Mouse (Mus musculus): ENCODE results near the gene Crhr1. TPM values are rescaled to one million over a fixed set of nuclear protein-coding genes. Genes with fewer than 3 reads are reported as not detected.

Crhr1 gene
- polyA plus RNA-seq, 1 experiment from 2014 or later: 0.24 TPM

DNA sequence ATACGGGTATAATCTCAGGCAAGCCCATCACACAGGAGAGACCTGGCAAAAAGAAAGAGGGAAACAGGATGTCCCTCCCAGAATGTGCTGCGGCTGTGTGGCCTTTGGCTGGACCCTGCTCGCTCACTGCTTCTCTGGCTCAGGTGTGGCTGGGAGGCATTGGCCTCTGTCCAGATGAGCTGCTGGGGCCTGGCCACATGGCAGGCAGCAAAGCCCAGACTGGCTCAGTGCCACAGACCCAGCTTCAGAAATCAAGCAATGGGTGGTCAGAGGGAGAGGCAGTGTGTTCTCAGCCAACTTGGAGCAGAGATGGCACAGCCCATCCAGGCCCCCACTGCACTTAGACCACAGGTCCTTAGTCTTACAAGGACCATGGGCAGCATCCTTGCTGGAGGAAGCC is 8.1 kb upstream of the Crhr1 start:
- H3K9me3 ChIP-seq (ENCODE audit: control insufficient read depth, low read length): no peaks in the 10 kb centered on the region
- H3K36me3 ChIP-seq (ENCODE audit: control insufficient read depth, insufficient read depth, low read length): no peaks in the 10 kb centered on the region
- no peaks in the 10 kb centered on the region for H3K27me3 ChIP-seq (ENCODE audit: control insufficient read depth, insufficient read depth, low read length)
- no peak overlapping the region for H3K27ac ChIP-seq (ENCODE audit: low read depth, low read length)
- H3K4me2 ChIP-seq (ENCODE audit: low read depth): no peak overlapping the region
- no peak overlapping the region for H3K9ac ChIP-seq (ENCODE audit: low read length)
- ATAC-seq (ENCODE audit: insufficient read depth, low FRiP score, low TSS enrichment) (no peak), DNase-seq (ENCODE audit: low spot score) (no peak)
- 82% methylated on average over 3 of the region's 3 CpGs for WGBS
- no peak overlapping the region for H3K4me3 ChIP-seq (ENCODE audit: low read depth, low read length)
- no peaks in the 10 kb centered on the region for H3K4me1 ChIP-seq (ENCODE audit: control insufficient read depth, insufficient read depth, low read length)

- DNase-seq (ENCODE audit: low spot score) (no peak), ATAC-seq (ENCODE audit: insufficient read depth, low FRiP score, low TSS enrichment) (no peak)
- H3K9ac ChIP-seq (ENCODE audit: low read length): no peak overlapping the region
- no peak overlapping the region for H3K27ac ChIP-seq (ENCODE audit: low read depth, low read length)
- H3K9me3 ChIP-seq (ENCODE audit: control insufficient read depth, low read length): no peaks in the 10 kb centered on the region
- H3K4me1 ChIP-seq (ENCODE audit: control insufficient read depth, insufficient read depth, low read length): peaks cover 14% of the 10 kb centered on the region; the same call in 1 of the 2 replicates
- H3K4me3 ChIP-seq (ENCODE audit: low read depth, low read length): no peak overlapping the region
- H3K36me3 ChIP-seq (ENCODE audit: control insufficient read depth, insufficient read depth, low read length): no peaks in the 10 kb centered on the region
- peaks cover 44% of the 10 kb centered on the region for H3K27me3 ChIP-seq (ENCODE audit: control insufficient read depth, insufficient read depth, low read length)
- no peak overlapping the region for H3K4me2 ChIP-seq (ENCODE audit: low read depth)
- 93% methylated on average over 5 of the region's 5 CpGs for WGBS
Observed at GRCm38 (mm10) chr11:104129466-104129865, 3.2 kb upstream of the Crhr1 start.

DNA sequence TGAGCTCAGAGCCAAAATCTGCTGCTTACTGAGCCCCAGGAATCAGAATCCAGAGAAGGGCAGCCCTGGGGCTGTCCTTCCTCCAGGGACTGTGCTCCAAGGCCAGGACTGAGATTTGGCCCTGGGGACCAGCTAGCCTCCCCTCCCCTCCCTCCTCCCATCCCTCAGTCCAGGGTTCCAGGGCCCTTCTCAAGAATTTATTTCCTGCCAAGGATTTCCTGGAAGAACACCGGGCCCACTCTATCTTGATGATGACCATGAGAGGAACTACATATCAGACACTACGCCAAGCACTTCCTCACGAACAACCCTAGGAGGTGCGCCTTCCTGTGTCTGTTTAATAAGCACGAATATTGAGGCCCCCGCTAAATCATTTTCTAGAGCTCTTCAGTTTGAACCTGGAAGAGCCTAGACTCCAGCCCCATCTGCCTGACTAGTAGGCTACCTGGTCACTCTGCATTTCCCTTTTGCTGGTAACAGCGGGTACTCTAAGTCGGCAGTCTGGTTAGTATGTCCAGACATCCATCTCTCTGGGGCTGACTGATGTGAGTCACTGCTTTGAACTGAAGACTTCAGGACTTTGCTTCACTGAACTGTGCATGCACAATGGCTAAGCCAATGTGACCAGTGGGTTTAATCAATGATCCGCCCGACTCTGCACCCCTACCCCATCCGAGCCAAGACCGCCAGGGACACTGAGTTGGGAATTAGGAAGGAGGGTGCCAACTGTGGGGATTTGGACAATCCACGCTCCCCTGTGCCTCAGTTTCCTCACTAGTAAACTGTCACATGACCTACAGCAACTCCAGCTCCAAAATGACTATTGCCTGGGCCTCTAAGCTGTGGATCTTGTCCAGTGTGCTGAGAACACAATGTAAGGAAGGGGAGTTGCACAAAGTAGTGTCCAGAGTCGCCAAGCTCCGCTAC is 1.7 kb upstream of the Crhr1 start:
- no peak overlapping the region for H3K27ac ChIP-seq (ENCODE audit: low read depth, low read length)
- ATAC-seq (ENCODE audit: insufficient read depth, low FRiP score, low TSS enrichment) (no peak), DNase-seq (ENCODE audit: low spot score) (no peak)
- no peak overlapping the region for H3K9ac ChIP-seq (ENCODE audit: low read length)
- WGBS: 76% methylated on average over 15 of the region's 15 CpGs
- H3K36me3 ChIP-seq (ENCODE audit: control insufficient read depth, insufficient read depth, low read length): no peaks in the 10 kb centered on the region
- H3K4me1 ChIP-seq (ENCODE audit: control insufficient read depth, insufficient read depth, low read length): peaks cover 14% of the 10 kb centered on the region; the same call in 1 of the 2 replicates
- H3K4me3 ChIP-seq (ENCODE audit: low read depth, low read length): no peak overlapping the region
- H3K9me3 ChIP-seq (ENCODE audit: control insufficient read depth, low read length): no peaks in the 10 kb centered on the region
- peaks cover 53% of the 10 kb centered on the region for H3K27me3 ChIP-seq (ENCODE audit: control insufficient read depth, insufficient read depth, low read length)
- no peak overlapping the region for H3K4me2 ChIP-seq (ENCODE audit: low read depth)

- WGBS: 2% methylated on average over 21 of the region's 21 CpGs
- Histone ChIP-seq H3K9me3 (ENCODE audit: control insufficient read depth, low read length) (no peaks in the 10 kb centered on the region), H3K4me3 (ENCODE audit: low read depth, low read length) (peak overlapping the region; percentile 55), H3K4me1 (ENCODE audit: control insufficient read depth, insufficient read depth, low read length) (peaks cover 14% of the 10 kb centered on the region; the same call in 1 of the 2 replicates), H3K9ac (ENCODE audit: low read length) (peak overlapping the region; percentile 60; the same call in 1 of the 2 replicates), H3K4me2 (ENCODE audit: low read depth) (peak overlapping the region; percentile 85), H3K27ac (ENCODE audit: low read depth, low read length) (no peak overlapping the region), H3K27me3 (ENCODE audit: control insufficient read depth, insufficient read depth, low read length) (peaks cover 57% of the 10 kb centered on the region), H3K36me3 (ENCODE audit: control insufficient read depth, insufficient read depth, low read length) (no peaks in the 10 kb centered on the region)
- ATAC-seq (ENCODE audit: insufficient read depth, low FRiP score, low TSS enrichment): peak; percentile 69
- peak; percentile 84 for DNase-seq (ENCODE audit: low spot score)
Observed at GRCm38 (mm10) chr11:104131756-104132155, 899 bp upstream of the Crhr1 start.

DNA sequence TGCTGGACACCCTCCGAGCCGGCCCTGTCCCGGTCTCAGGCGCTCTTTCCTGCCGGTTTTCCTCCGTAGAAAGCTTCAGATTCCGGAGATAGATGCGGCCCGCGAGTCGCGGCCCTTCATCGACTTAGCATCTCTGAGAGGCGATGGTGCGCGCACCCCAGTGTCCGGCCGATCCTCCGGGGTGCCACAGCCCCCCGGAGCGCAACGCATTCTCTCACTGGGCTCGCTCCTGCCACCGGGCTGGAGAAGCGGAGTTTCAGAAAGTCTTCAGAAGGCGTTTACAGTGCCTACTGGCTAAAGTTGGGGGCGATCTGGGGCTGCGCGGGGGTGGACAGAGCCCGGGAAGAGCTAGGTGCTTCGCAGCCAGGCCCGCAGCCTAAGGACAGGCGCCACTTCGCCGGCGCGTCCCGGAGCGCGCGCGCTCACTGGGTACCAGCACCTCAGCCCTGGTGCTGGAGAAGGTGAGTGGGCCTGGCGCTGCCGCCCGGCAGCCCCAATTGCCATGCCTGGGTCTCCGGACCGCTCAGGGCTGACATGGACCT is 858 bp downstream of the Crhr1 start:
- Histone ChIP-seq H3K36me3 (ENCODE audit: control insufficient read depth, insufficient read depth, low read length) (no peaks in the 10 kb centered on the region), H3K27ac (ENCODE audit: low read depth, low read length) (no peak overlapping the region), H3K9me3 (ENCODE audit: control insufficient read depth, low read length) (no peaks in the 10 kb centered on the region), H3K9ac (ENCODE audit: low read length) (peak overlapping the region; percentile 60), H3K27me3 (ENCODE audit: control insufficient read depth, insufficient read depth, low read length) (peaks cover 60% of the 10 kb centered on the region), H3K4me3 (ENCODE audit: low read depth, low read length) (peak overlapping the region; percentile 55), H3K4me2 (ENCODE audit: low read depth) (peak overlapping the region; percentile 85), H3K4me1 (ENCODE audit: control insufficient read depth, insufficient read depth, low read length) (peaks cover 14% of the 10 kb centered on the region; the same call in 1 of the 2 replicates)
- WGBS: under 1% methylated on average over 47 of the region's 47 CpGs
- DNase-seq (ENCODE audit: low spot score) (peak; percentile 28), ATAC-seq (ENCODE audit: insufficient read depth, low FRiP score, low TSS enrichment) (no peak)

DNA sequence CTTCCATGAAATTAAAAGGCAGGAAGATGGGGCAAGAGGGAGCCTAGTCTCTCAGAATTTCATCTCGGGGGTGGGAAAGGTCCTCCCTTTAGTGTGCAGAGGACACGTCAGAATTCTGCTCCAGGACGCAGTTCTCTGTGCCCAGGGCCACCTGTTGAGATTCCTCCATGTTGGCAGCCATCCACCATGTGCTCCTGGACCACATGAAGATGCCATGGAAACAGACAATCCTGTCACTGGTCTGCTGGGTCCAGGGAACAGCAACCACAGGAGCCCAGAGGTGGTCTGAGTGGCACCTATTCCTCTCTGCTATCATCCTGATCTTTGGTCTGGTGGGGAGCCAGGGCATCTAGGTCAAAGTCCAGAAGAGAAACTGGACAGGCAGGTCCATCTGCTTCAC is 6.3 kb downstream of the Crhr1 start:
- Histone ChIP-seq H3K4me2 (ENCODE audit: low read depth) (no peak overlapping the region), H3K36me3 (ENCODE audit: control insufficient read depth, insufficient read depth, low read length) (no peaks in the 10 kb centered on the region), H3K27me3 (ENCODE audit: control insufficient read depth, insufficient read depth, low read length) (peaks cover 21% of the 10 kb centered on the region), H3K9me3 (ENCODE audit: control insufficient read depth, low read length) (no peaks in the 10 kb centered on the region), H3K4me1 (ENCODE audit: control insufficient read depth, insufficient read depth, low read length) (no peaks in the 10 kb centered on the region), H3K27ac (ENCODE audit: low read depth, low read length) (no peak overlapping the region), H3K9ac (ENCODE audit: low read length) (no peak overlapping the region), H3K4me3 (ENCODE audit: low read depth, low read length) (no peak overlapping the region)
- DNase-seq (ENCODE audit: low spot score) (no peak), ATAC-seq (ENCODE audit: insufficient read depth, low FRiP score, low TSS enrichment) (no peak)
- 78% methylated on average over 3 of the region's 3 CpGs for WGBS

GRCm38 (mm10) chr11:104144930-104145329 is 12.3 kb downstream of the Crhr1 start:
- WGBS: 100% methylated on average over 1 of the region's 1 CpGs
- Histone ChIP-seq H3K4me3 (ENCODE audit: low read depth, low read length) (no peak overlapping the region), H3K9ac (ENCODE audit: low read length) (no peak overlapping the region)

GRCm38 (mm10) chr11:104148787-104149186 is 16.1 kb downstream of the Crhr1 start:
- WGBS: 73% methylated on average over 7 of the region's 7 CpGs
- Histone ChIP-seq H3K4me3 (ENCODE audit: low read depth, low read length) (no peak overlapping the region), H3K27me3 (ENCODE audit: control insufficient read depth, insufficient read depth, low read length) (no peaks in the 10 kb centered on the region)

More at GRCm38 (mm10) chr11:104144930-104145329, 12.3 kb downstream of the Crhr1 start:
- Histone ChIP-seq H3K27ac (ENCODE audit: low read depth, low read length) (no peak overlapping the region), H3K4me1 (ENCODE audit: control insufficient read depth, insufficient read depth, low read length) (no peaks in the 10 kb centered on the region), H3K36me3 (ENCODE audit: control insufficient read depth, insufficient read depth, low read length) (no peaks in the 10 kb centered on the region), H3K4me2 (ENCODE audit: low read depth) (no peak overlapping the region), H3K27me3 (ENCODE audit: control insufficient read depth, insufficient read depth, low read length) (no peaks in the 10 kb centered on the region), H3K9me3 (ENCODE audit: control insufficient read depth, low read length) (no peaks in the 10 kb centered on the region)
- ATAC-seq (ENCODE audit: insufficient read depth, low FRiP score, low TSS enrichment) (no peak), DNase-seq (ENCODE audit: low spot score) (no peak)

More at GRCm38 (mm10) chr11:104148787-104149186, 16.1 kb downstream of the Crhr1 start:
- Histone ChIP-seq H3K36me3 (ENCODE audit: control insufficient read depth, insufficient read depth, low read length) (no peaks in the 10 kb centered on the region), H3K9ac (ENCODE audit: low read length) (no peak overlapping the region), H3K27ac (ENCODE audit: low read depth, low read length) (no peak overlapping the region), H3K9me3 (ENCODE audit: control insufficient read depth, low read length) (no peaks in the 10 kb centered on the region), H3K4me1 (ENCODE audit: control insufficient read depth, insufficient read depth, low read length) (no peaks in the 10 kb centered on the region), H3K4me2 (ENCODE audit: low read depth) (no peak overlapping the region)
- ATAC-seq (ENCODE audit: insufficient read depth, low FRiP score, low TSS enrichment): no peak
- no peak for DNase-seq (ENCODE audit: low spot score)
